Mouse (Mus musculus) liver, adult 2 months (tissue): ENCODE measurements at regions not wholly inside any gene's neighbourhood (a gene's known extent, or its start where the extent isn't known, plus 50 kb on each side); places are given as distances from the start of the nearest gene placed in this dataset.

Experiments used
- DNase-seq: peaks from one replicate; pipeline ENCODE4 v3.0.0-alpha.2; 2011; ENCODE audit warnings: low read depth, low spot score; ENCODE audit errors: extremely low read depth
- H3K27ac ChIP-seq: fragments of 200-500 bp; replicated peaks from 2 replicates; pipeline ENCODE4 v1.5.1; 2012; ENCODE audit warnings: low read depth, mild to moderate bottlenecking, control low read depth, inconsistent platforms, low read length; ENCODE audit not compliant: insufficient read depth
- H3K27me3 ChIP-seq: fragments of 200-500 bp; 2 replicates; pipeline ENCODE4 v1.6.1; 2012; ENCODE audit warnings: mild to moderate bottlenecking, moderate library complexity, low read length, inconsistent platforms; ENCODE audit not compliant: control insufficient read depth, insufficient read depth
- H3K36me3 ChIP-seq: fragments of 200-500 bp; 2 replicates; pipeline ENCODE4 v1.6.1; 2012; ENCODE audit warnings: low read length, inconsistent platforms; ENCODE audit not compliant: control insufficient read depth, insufficient read depth
- H3K4me1 ChIP-seq: fragments of 200-500 bp; 2 replicates; pipeline ENCODE4 v1.6.1; 2011; ENCODE audit warnings: low read length; ENCODE audit not compliant: control insufficient read depth, insufficient read depth
- H3K4me3 ChIP-seq: fragments of 200-500 bp; 2 replicates; pipeline ENCODE4 v1.5.1; 2011; ENCODE audit warnings: low read depth, mild to moderate bottlenecking, control low read depth, low read length, moderate library complexity; ENCODE audit not compliant: insufficient read depth
- H3K79me2 ChIP-seq: fragments of 200-500 bp; 2 replicates; pipeline ENCODE4 v1.6.1; 2012; ENCODE audit warnings: inconsistent platforms, mild to moderate bottlenecking, low read length, moderate library complexity; ENCODE audit not compliant: control insufficient read depth, insufficient read depth
- H3K9ac ChIP-seq: fragments of 200-500 bp; 2 replicates; pipeline ENCODE4 v1.6.1; 2012; ENCODE audit warnings: low read depth, mild to moderate bottlenecking, control low read depth, inconsistent platforms, low read length
- CTCF ChIP-seq: fragments of 200-500 bp; IDR thresholded peaks from 2 replicates; pipeline ENCODE4 v1.5.1; 2011; ENCODE audit warnings: low read depth, low read length, control low read depth
- POLR2A ChIP-seq: fragments of 200-500 bp; IDR thresholded peaks from 2 replicates; pipeline ENCODE4 v1.6.1; 2011; ENCODE audit warnings: low read length, control low read depth; ENCODE audit not compliant: insufficient read depth; ENCODE audit errors: extremely low read depth
- WGBS: fragments of 180-500 bp; shearing (Covaris S2); methylation state at CpG from one replicate; pipeline ENCODE4 v1.1.7; 2018; 5-methylcytosine and 5-hydroxymethylcytosine counted together

- H3K27ac ChIP-seq = no peak overlapping the region
- no peaks in the 10 kb centered on the region for H3K27me3 ChIP-seq
Measured at GRCm38 (mm10) chr10:98372561-98372960, 541.6 kb upstream of the Atp2b1 start.

GRCm38 (mm10) chr10:98373314-98373713 lies 540.9 kb upstream of the Atp2b1 start:
- Histone ChIP-seq H3K4me3 (no peak overlapping the region), H3K36me3 (no peaks in the 10 kb centered on the region), H3K4me1 (no peaks in the 10 kb centered on the region), H3K27me3 (no peaks in the 10 kb centered on the region), H3K79me2 (no peaks in the 10 kb centered on the region), H3K27ac (no peak overlapping the region), H3K9ac (no peak overlapping the region)
- WGBS = 85% methylated on average over 3 of the region's 3 CpGs
- TF ChIP-seq CTCF = no peak
- TF ChIP-seq POLR2A = no peak
- no peak for DNase-seq

More at GRCm38 (mm10) chr10:98372561-98372960, 541.6 kb upstream of the Atp2b1 start:
- WGBS = 54% methylated on average over 4 of the region's 4 CpGs
- Histone ChIP-seq H3K4me1 (no peaks in the 10 kb centered on the region), H3K9ac (no peak overlapping the region), H3K4me3 (no peak overlapping the region), H3K79me2 (no peaks in the 10 kb centered on the region), H3K36me3 (no peaks in the 10 kb centered on the region)
- no peak for DNase-seq
- TF ChIP-seq CTCF = no peak
- no peak for TF ChIP-seq POLR2A

DNA sequence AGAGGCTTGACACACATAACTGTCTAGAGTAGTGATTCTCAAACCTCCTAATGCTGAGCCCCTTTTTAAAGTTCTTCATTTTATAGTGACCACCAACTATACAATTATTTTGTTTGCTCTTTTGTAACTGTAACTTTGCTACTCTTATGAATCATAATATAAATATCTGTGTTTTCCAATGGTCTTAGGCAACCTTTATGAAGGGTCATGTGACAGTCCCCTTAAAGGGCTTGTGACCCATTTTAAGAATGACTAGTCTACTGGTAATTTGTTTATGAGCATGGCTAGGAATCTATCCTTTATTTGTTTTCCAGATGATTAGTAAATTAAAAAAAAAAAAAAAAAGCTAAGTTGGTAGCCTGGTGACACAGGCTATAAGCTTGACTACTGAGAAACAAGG lies 539.5 kb upstream of the Atp2b1 start:
- no peak for TF ChIP-seq POLR2A
- TF ChIP-seq CTCF = no peak
- Histone ChIP-seq H3K9ac (no peak overlapping the region), H3K4me3 (no peak overlapping the region), H3K27me3 (no peaks in the 10 kb centered on the region), H3K27ac (no peak overlapping the region), H3K36me3 (no peaks in the 10 kb centered on the region), H3K79me2 (no peaks in the 10 kb centered on the region), H3K4me1 (no peaks in the 10 kb centered on the region)
- no peak for DNase-seq

GRCm38 (mm10) chr10:98388543-98388942 lies 525.7 kb upstream of the Atp2b1 start:
- Histone ChIP-seq H3K36me3 (no peaks in the 10 kb centered on the region), H3K4me3 (no peak overlapping the region), H3K27ac (no peak overlapping the region), H3K79me2 (no peaks in the 10 kb centered on the region), H3K27me3 (no peaks in the 10 kb centered on the region), H3K4me1 (no peaks in the 10 kb centered on the region), H3K9ac (no peak overlapping the region)
- TF ChIP-seq POLR2A = no peak
- no peak for TF ChIP-seq CTCF
- DNase-seq = no peak

DNA sequence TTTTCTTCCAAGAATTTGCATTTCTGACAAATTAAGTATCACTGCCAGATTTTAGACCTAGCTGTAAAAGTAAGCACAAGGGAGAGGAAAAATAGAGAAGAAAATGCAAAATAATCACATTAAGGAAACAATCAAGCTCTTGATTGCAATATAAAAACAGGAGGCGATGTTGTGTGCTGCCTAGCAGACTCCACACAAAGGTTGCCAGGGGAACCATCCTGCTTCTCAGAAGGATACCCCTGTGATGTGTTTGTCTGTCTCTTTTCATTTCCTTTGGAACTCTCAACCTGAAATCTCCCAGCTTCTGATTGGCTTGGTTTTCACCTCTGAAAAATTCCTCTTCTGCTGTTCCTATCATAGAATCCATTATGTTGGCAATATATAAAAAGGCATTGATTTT lies 514.3 kb upstream of the Atp2b1 start:
- Histone ChIP-seq H3K9ac (no peak overlapping the region), H3K4me1 (no peaks in the 10 kb centered on the region), H3K27me3 (no peaks in the 10 kb centered on the region), H3K4me3 (no peak overlapping the region), H3K27ac (no peak overlapping the region), H3K79me2 (no peaks in the 10 kb centered on the region), H3K36me3 (no peaks in the 10 kb centered on the region)
- WGBS = 68% methylated on average over 1 of the region's 1 CpGs
- DNase-seq = no peak
- no peak for TF ChIP-seq CTCF
- TF ChIP-seq POLR2A = no peak

DNA sequence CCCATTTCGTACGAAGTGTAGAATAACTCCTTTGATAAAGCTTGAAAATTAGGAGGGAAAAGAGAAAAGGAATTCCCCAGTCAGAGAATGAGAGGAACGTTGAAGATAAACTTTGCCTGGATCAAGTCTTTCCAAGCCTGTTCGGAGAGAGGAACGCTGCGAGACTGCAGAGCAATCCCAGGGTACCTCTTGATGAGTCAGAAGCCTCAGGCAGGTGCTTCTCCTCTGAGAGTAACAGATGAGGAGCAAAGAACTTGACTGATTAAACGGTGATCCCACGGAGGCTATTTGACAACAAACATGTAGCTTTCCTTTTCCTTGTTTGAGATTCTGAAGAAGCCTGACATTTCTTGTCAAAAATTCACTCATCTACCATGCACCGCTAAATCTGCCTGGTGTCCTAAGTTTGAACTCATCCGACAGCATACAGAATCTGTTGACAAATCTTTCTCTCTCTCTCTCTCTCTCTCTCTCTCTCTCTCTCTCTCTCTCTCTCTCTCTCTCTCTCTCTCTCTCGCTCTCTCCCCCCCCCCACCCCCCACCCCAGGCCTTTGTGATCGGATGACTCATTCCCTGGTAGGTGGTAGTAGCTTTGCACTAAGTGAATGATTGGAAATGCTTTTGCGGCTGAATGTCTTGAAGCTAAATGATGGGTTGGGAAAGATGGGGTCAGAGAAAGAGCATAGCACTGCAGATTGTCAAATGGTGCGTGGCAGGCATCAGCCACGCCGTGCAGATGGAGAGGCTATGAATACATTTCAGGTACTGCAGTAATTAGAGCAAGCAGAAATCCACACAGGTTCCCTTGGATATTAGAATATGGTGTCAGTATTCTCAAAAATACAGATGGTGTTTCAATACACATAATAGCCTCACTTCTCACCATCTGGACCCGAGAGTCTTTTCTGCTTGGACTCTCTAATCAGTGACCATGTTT lies 496.1 kb upstream of the Atp2b1 start:
- Histone ChIP-seq H3K9ac (no peak overlapping the region), H3K36me3 (no peaks in the 10 kb centered on the region), H3K4me3 (no peak overlapping the region), H3K79me2 (no peaks in the 10 kb centered on the region), H3K27ac (no peak overlapping the region), H3K27me3 (no peaks in the 10 kb centered on the region), H3K4me1 (no peaks in the 10 kb centered on the region)
- 65% methylated on average over 17 of the region's 17 CpGs for WGBS
- DNase-seq = no peak
- TF ChIP-seq POLR2A = no peak
- no peak for TF ChIP-seq CTCF
